Mouse (Mus musculus) spleen, adult 2 months (tissue): ENCODE results near the gene Oaz1. TPM values are rescaled to one million over a fixed set of nuclear protein-coding genes. Genes with fewer than 3 reads are reported as not detected.
"Not testable (repeated sequence)": the region's sequence is repeated elsewhere in the genome, so short reads cannot be mapped to it uniquely, and the experiment has no call there.

Experiments
- DNase-seq, 2 experiments: peaks; one replicate each; pipeline versions ENCODE4 v3.0.0 to v3.0.0-alpha.2; 2012 to 2021; ENCODE audit warnings: low spot score in 2 of 2, low read depth in 1 of 2
- H3K27ac ChIP-seq: fragments of 200-500 bp; 2 replicates; pipeline ENCODE4 v1.5.1; 2012; ENCODE audit warnings: low read length, inconsistent platforms; ENCODE audit not compliant: insufficient read depth
- H3K27me3 ChIP-seq: fragments of 200-500 bp; 2 replicates; pipeline ENCODE4 v1.6.1; 2012; ENCODE audit warnings: mild to moderate bottlenecking, moderate library complexity, low read length, inconsistent platforms; ENCODE audit not compliant: control insufficient read depth, insufficient read depth
- H3K36me3 ChIP-seq: fragments of 200-500 bp; 2 replicates; pipeline ENCODE4 v1.6.1; 2012; ENCODE audit warnings: mild to moderate bottlenecking, low read length, inconsistent platforms; ENCODE audit not compliant: control insufficient read depth, insufficient read depth
- H3K4me1 ChIP-seq: fragments of 200-500 bp; 2 replicates; pipeline ENCODE4 v1.6.1; 2011; ENCODE audit warnings: inconsistent platforms; ENCODE audit not compliant: control insufficient read depth, insufficient read depth, insufficient read length
- H3K4me3 ChIP-seq: fragments of 200-500 bp; 2 replicates; pipeline ENCODE4 v1.5.1; 2011; ENCODE audit warnings: mild to moderate bottlenecking, inconsistent platforms; ENCODE audit not compliant: insufficient read depth, insufficient read length; ENCODE audit errors: extremely low read depth
- CTCF ChIP-seq: fragments of 200-500 bp; IDR thresholded peaks from 2 replicates; pipeline ENCODE4 v1.5.1; 2011; ENCODE audit warnings: mild to moderate bottlenecking, inconsistent platforms; ENCODE audit not compliant: insufficient read depth, insufficient read length, insufficient replicate concordance; ENCODE audit errors: extremely low read depth
- POLR2A ChIP-seq: fragments of 200-500 bp; IDR thresholded peaks from 2 replicates; pipeline ENCODE4 v1.6.1; 2011; ENCODE audit warnings: low read depth, low read length, inconsistent platforms
- WGBS: fragments of 180-500 bp; shearing (Covaris S2); methylation state at CpG from one replicate; pipeline ENCODE4 v1.1.7; 2018; 5-methylcytosine and 5-hydroxymethylcytosine counted together
- polyA plus RNA-seq: library from polyadenylated mRNA; depleted of rRNA; stranded (reverse); fragments of >200 nt; gene quantifications from 2 replicates; pipeline ENCODE4 v1.2.3, GENCODE M21; 2012

The Oaz1 gene
- polyA plus RNA-seq, 1 experiment, result 730 TPM

- DNase-seq, result no peak
- TF ChIP-seq CTCF (no peak), POLR2A (no peak)
Measured at GRCm38 (mm10) chr10:80817164-80817563, 9.3 kb upstream of the Oaz1 start.

GRCm38 (mm10) chr10:80817955-80818354 lies 8.5 kb upstream of the Oaz1 start:
- H3K27me3 ChIP-seq, H3K27ac ChIP-seq, H3K36me3 ChIP-seq, H3K4me3 ChIP-seq, H3K4me1 ChIP-seq, DNase-seq: not testable (repeated sequence)
- WGBS, result 85% methylated on average over 7 of the region's 7 CpGs

More at GRCm38 (mm10) chr10:80817164-80817563, 9.3 kb upstream of the Oaz1 start:
- no peak overlapping the region for H3K4me3 ChIP-seq
- H3K27ac ChIP-seq, result no peak overlapping the region
- H3K36me3 ChIP-seq, result no peaks in the 10 kb centered on the region
- 0 out of 2 replicates have a peak, but pooled peaks cover 2% of the 10 kb centered on the region for H3K27me3 ChIP-seq
- 80% methylated on average over 2 of the region's 2 CpGs for WGBS
- H3K4me1 ChIP-seq, result no peaks in the 10 kb centered on the region

DNA sequence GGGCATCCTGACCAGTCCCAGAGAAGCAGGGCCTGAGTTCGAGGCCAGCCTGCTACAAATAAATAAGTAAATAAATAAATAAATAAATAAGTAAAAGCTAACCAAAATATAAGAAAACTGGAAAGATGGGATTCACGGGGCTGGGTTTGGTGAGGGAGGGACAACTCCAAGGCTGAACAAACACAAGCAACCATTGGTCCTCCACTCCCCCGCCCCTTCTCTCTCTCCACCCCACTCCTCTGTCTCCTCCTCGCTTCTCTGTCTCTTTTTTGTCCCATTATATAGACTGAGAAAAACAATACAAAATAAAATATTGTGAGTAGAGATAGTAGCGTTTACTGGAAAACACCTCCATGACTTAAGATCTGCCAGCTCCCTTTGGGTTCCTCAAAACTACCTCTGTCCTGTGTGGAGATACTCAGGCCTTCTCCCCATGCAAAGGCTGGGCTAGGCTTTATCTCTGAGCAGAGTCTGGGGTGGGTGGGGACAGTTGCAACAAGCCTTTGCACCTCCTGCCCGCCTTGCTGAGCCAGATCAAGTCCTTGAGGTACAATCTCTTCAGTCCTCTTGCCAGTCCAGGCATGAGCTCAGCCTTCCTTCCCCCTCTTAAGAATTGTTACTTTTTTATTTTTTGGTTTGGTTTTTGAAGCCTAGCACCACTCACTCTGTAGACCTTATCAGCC lies 7.7 kb upstream of the Oaz1 start:
- WGBS, result 70% methylated on average over 6 of the region's 6 CpGs
- no peak overlapping the region for H3K4me3 ChIP-seq
- peaks cover 2% of the 10 kb centered on the region; the same call in 1 of the 2 replicates for H3K4me1 ChIP-seq
- H3K27ac ChIP-seq, result no peak overlapping the region
- no peaks in the 10 kb centered on the region for H3K27me3 ChIP-seq
- no peaks in the 10 kb centered on the region for H3K36me3 ChIP-seq
- no peak for DNase-seq
- TF ChIP-seq POLR2A (no peak), CTCF (no peak)

DNA sequence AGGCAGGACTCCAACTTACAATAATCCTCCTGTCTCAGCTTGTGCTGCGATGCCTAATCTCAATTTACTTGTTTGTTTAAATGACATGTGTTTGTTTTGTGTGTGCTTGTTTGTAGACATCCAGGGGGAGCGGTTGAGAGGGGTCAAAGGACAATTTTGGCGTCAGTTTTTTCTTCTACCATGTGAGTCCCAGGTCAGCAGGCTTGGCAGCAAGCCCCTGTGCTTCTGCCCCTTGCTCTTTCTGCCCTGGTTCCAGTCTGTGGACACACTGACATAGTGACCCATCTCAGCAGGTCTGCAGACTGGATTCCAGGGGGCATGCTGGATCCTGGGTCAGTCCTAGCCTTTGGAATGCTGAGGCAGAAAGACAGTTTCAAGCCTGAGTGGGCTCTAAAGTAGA lies 7.0 kb upstream of the Oaz1 start:
- no peak for TF ChIP-seq POLR2A
- TF ChIP-seq CTCF, result no peak
- peak overlapping the region; percentile 8; the same call in 1 of the 2 replicates for H3K27ac ChIP-seq
- 74% methylated on average over 3 of the region's 3 CpGs for WGBS
- peaks cover 8% of the 10 kb centered on the region; the same call in 1 of the 2 replicates for H3K4me1 ChIP-seq
- no peak for DNase-seq
- H3K27me3 ChIP-seq, result no peaks in the 10 kb centered on the region
- H3K4me3 ChIP-seq, result no peak overlapping the region
- H3K36me3 ChIP-seq, result no peaks in the 10 kb centered on the region

DNA sequence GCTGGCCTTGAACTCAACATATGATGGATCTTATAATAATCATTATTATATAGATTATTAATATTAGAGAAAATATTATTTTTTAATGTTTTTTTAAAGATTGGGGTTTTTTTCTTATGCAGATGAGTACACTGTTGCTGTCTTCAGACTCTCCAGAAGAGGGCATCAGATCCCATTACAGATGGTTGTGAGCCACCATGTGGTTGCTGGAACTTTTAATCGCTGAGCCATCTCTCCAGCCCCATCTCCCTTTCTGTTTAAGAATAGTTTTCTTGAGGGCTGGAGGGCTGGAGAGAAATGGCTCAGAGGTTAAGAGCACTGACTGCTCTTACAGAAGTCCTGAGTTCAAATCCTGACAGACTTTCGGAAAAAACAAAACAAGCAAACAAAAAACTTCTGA lies 4.5 kb upstream of the Oaz1 start:
- no peak overlapping the region for H3K27ac ChIP-seq
- peak in 1 of 2 experiments; percentile 40 for DNase-seq
- H3K4me1 ChIP-seq, result peaks cover 11% of the 10 kb centered on the region; the same call in 1 of the 2 replicates
- H3K27me3 ChIP-seq, result no peaks in the 10 kb centered on the region
- TF ChIP-seq CTCF (peak; percentile 23; the same call in 1 of the 2 replicates), POLR2A (no peak)
- no peak overlapping the region for H3K4me3 ChIP-seq
- WGBS, result 49% methylated on average over 2 of the region's 2 CpGs
- H3K36me3 ChIP-seq, result no peaks in the 10 kb centered on the region

DNA sequence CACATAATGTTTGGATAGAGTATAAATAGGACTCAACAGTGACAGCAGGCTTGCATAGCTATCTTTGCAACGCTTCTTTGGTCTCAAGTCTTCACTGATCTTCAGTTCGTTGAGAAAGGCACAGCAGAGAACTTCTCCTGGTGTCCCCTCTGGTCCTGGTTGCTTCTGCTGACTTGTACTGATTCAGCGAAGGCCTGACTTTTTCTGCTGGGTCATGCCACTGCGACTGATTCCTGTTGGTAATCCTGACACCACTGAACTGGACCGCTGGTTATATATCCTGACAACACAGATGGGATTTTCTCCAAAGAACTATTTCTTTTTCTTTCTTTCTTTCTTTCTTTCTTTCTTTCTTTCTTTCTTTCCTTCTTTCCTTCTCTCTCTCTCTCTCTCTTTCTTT lies 3.9 kb upstream of the Oaz1 start:
- 83% methylated on average over 5 of the region's 5 CpGs for WGBS
- TF ChIP-seq CTCF (no peak), POLR2A (no peak)

DNA sequence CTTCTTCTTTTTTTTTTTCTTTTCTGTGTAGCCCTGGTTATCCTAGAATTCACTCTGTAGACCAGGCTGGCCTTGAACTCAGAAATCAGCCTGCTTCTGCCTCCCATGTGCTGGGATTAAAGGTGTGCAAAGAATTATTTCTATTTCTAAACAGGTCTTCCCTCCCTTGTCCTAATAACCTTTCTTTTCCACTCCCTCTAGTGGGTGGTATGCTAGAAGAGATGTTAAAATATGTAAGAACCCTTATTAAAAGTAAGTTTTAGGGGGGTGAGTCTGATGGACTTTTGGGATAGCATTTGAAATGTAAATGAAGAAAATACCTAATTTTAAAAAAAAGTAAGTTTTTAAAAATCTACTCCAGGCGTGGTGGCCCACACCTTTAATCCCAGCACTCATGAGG lies 3.1 kb upstream of the Oaz1 start:
- no peak overlapping the region for H3K4me3 ChIP-seq
- H3K4me1 ChIP-seq, result peaks cover 14% of the 10 kb centered on the region; the same call in 1 of the 2 replicates
- H3K27me3 ChIP-seq, result no peaks in the 10 kb centered on the region
- DNase-seq, result no peak
- no peak for TF ChIP-seq POLR2A
- TF ChIP-seq CTCF, result no peak
- no peak overlapping the region for H3K27ac ChIP-seq
- WGBS, result 83% methylated on average over 1 of the region's 1 CpGs
- H3K36me3 ChIP-seq, result no peaks in the 10 kb centered on the region

More for the DNA sequence above, 3.9 kb upstream of the Oaz1 start:
- Histone ChIP-seq H3K27ac (no peak overlapping the region), H3K36me3 (no peaks in the 10 kb centered on the region), H3K27me3 (no peaks in the 10 kb centered on the region), H3K4me3 (no peak overlapping the region), H3K4me1 (peaks cover 11% of the 10 kb centered on the region; the same call in 1 of the 2 replicates)
- no peak for DNase-seq
